Mouse (Mus musculus): ENCODE measurements around the gene Cdk17.
"Not testable (repeated sequence)": the region's sequence is repeated elsewhere in the genome, so short reads cannot be mapped to it uniquely, and the experiment has no call there.

Gene Cdk17

DNA sequence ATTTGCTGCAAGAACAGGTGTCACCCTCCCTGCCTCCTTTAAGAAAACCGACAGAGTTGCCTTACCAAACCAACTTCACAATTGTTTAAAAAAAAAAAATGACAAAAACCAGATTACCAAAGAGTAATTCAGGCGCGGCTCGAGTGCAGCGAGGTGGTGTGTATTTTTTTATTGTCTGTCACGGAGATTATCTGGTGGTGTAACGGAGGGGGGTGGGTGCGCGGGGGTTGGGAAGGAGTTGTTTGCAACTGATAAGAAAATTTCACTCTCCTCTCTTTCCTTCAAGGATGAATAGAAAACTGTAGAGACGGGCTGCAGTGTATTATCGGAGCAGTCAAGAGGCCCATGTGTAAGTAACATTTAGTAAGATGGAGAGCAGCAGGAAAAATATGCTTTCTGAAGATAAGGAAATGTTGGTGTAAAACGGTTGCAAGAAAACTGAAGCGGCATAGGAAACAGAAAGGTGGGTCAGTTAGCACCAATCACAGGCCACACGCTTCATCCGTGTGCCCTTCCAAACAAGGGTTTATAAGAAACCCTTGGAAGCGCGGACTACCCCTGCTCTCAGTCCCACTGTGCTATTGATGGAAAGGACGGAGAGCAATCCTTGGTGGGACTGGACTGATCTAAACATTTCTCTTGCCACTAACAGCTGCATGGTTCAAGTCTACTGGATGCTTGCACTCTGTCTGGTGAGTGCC is 17.2 kb upstream of the Cdk17 start:
- DNase-seq = peak; percentile 53

DNA sequence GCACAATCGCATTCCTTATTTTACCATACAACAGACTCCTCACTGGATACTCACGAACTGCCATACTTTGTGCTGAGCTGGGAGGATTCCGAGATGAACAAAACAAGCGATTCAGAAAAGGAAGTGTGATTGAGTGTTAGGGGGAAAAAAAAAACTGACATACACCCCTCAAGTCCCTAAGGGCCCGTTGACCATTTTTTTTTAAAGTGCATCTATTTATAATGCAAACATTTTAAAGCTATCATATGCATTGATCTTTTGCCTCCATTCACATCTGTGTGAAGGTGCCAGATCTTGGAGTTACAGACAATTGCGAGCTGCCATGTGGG is 16.7 kb upstream of the Cdk17 start:
- no peak for DNase-seq

- DNase-seq = peak; percentile 49
These were observed 16.1 kb upstream of the Cdk17 start for GRCm38 (mm10) chr10:93144579-93144978.

- peak; percentile 64 for DNase-seq
These were observed 15.6 kb upstream of the Cdk17 start for GRCm38 (mm10) chr10:93145088-93145487.

DNA sequence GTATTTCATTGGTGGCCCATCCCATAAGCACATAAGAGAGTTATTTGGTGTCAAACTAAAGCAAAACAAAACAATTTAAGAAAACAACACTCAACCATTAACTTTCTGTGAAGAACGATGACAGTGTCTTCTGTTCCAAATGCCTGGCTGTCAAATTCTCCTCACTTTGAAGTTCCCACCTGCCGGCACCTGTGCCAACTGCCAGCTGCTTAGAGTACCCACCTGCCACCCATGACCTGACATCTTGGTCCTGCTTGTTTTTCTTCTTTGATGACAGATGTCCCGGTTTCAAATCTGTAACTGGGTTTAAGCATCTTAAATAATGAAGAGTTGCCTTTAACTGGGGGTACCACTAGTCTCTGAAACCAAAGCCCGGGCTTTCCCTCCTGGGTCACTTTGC is 14.1 kb upstream of the Cdk17 start:
- DNase-seq = peak; percentile 68

DNA sequence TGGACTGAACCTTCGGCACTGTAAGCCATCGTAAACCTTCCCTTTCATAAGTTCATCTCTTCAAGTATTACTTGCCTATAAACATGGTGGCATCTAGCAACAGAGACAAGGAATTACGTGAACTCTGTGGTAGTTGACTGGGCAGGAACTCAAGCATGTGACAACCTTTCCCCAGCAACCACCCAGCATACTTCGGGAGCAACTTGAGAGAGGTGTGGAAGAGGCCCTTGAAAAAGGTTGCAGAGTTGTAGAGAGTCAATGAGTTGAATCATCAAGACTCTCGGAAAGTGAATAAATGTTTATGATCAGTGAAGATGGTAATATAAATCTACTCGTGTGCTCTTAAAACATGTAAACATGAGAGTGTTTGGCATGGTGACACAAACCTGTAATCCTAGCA is 13.0 kb upstream of the Cdk17 start:
- DNase-seq = no peak

DNA sequence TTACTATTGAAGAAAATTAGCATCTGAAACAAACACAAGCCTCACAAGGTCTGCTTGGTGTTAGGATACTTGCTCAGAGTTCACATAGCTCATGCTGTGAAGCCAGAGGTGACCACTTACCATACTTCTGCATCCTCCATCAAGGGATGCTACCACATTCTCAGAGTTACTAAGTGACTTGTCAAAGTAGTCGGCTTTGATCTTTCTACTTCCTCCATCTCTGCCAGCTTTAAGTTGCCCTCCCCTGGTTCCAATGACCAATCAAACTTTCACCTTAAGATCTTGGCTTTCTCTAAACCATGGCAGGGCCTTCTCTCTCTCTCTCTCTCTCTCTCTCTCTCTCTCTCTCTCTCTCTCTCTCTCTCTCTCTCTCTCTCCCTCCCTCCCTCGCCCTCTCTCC is 11.1 kb upstream of the Cdk17 start:
- DNase-seq = no peak

GRCm38 (mm10) chr10:93151775-93152174 is 8.9 kb upstream of the Cdk17 start:
- DNase-seq = no peak

GRCm38 (mm10) chr10:93152698-93153097 is 8.0 kb upstream of the Cdk17 start:
- DNase-seq = no peak

GRCm38 (mm10) chr10:93153404-93153803 is 7.3 kb upstream of the Cdk17 start:
- DNase-seq = not testable (repeated sequence)

DNA sequence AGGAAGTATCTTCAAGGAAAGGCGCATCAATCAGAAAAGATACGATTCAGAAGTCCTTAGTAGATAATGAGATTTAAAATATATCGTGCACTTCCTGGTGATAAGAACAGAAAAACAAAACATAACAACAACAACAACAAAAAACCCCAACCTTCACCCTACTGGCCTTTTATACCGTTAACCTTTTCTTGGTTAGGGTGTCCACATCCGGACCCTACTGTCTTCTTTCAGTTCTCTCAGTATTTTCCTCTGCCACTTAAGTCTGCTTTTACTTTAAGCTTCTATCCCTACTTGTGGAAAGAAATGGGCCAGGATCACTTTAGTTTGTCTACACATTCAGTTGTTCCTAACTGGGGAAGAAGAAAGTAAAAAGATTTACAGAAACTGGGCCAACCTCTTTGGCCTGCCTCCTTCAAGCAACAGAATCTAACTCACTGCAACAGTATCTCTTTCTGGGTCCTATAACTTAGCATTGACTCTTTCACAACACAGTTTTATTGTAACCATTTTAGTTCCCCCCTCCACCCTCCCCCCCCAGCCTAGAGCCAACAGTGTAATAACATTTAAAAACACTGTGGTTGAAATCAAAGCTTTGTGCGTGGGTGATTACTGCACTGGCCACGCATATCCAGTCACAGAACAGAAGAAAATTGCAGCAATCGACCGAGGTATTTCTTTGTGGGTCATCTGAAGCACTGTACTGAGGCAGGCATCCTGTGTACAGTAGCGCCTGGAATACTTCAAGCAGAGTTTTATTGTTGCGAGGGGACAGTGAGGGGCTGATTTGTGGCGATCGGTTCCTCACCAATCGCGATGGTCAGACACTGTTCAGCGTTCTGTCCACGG is 801 bp upstream of the Cdk17 start:
- no peak for DNase-seq

GRCm38 (mm10) chr10:93160497-93160806 is 223 bp upstream of the Cdk17 start:
- peak; percentile 92 for DNase-seq

DNA sequence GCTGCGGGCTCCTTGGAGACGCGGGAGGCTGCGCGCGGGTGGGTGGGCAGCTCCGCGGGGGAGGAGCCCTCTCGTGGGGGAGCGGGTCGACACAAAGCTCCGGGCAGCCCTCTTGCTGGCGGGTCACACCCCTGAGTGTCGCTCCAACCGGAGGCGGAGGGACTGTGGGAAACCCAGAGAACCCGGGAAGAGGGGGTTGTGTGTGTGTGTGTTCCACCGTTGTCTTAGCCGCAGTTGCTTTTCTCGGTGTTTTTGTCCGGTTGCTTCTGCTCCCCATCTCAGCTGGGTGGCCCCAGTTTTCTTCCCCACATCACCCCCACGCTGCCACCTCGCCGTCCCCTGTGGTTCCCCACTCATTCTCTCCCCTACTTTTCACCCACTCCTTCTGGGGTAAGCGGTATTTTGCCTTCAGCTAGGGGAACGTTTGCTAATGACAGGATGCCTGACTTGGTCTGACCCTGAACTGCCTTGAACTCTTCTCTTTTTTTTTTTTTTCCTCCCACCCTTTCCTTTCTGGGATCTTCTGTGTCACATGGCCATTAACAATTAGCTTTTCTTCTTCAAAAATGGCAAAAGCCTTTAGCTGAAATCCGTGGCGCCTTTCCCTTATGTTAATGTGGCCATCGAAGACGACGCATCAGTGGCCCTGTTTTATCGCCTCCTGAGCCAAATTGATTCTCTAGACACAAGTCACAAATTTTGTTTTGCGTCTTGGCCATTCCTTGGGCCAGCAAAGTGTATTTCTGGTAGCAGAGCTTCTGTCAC is 1.0 kb downstream of the Cdk17 start:
- peak; percentile 37 for DNase-seq

- DNase-seq = no peak
These were observed 1.7 kb downstream of the Cdk17 start for GRCm38 (mm10) chr10:93162276-93162971.

DNA sequence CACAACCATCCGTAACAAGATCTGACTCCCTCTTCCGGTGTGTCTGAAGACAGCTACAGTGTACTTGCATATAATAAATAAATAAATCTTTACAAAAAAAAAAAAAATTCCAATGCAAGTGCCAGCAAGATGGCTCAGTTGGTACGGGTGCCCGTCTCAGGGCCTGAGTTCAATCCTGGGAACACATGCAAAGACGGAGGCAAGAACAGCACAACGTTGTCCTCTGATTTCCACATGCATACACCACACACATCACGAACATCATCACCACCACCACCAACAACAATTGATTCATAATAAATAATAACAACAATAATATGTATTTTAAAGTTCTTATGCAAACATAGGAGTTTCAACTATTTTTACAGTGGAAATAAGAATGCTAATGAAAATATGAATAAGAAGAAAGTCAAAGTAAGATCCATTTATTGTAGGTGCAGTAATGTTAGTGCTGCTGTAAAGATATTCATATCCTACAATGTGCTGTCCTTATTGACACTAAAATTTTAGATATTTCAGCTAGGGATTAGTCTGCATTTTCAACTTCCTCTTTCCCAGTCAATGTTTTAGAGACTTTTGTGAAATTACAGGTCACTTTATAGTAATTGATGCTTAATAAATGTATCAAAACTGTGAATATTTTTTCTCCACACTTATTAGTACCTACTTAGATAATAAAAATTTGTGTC is 2.4 kb downstream of the Cdk17 start:
- DNase-seq = no peak

DNA sequence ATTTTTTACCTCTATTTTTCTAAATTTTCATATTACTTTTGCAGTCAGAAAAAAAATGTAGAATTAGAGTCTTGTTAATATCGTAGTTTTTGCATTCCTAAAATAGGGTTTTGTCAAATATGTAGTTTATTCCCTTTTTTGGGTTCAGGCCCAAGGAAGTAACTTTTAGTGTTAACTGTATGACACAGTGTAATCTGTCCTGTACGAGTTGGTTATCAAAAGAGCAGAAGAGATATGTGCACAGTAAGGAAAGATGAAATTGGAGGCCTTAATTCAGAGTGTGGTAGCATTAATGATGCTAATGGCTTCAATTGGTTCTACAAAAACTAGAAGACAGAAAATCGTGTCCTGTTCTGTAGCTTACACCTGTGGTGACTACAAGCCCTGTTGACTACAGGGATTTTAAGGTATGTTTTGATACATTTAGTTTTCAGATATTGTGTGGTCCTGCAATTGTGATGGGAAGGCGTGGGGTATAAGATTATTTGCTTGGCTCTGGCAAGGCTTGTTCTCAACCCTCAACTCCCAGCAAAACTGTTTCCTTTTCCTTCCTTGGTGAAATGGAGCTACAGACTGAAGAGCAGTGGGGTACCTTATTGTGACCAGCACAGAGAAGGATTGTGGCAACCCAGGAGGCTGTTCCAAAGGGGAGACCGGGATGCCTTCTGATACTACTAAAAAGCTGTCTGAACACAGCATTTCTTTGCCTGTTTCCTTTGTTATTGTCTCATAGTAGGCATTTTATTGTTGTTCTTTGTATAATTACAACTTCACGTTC is 3.2 kb downstream of the Cdk17 start:
- DNase-seq = no peak

- DNase-seq = peak; percentile 50
These were observed 5.0 kb downstream of the Cdk17 start for GRCm38 (mm10) chr10:93165416-93166381.

GRCm38 (mm10) chr10:93166382-93166769 is 5.7 kb downstream of the Cdk17 start:
- peak; percentile 43 for DNase-seq

GRCm38 (mm10) chr10:93167311-93167710 is 6.6 kb downstream of the Cdk17 start:
- DNase-seq = no peak

DNA sequence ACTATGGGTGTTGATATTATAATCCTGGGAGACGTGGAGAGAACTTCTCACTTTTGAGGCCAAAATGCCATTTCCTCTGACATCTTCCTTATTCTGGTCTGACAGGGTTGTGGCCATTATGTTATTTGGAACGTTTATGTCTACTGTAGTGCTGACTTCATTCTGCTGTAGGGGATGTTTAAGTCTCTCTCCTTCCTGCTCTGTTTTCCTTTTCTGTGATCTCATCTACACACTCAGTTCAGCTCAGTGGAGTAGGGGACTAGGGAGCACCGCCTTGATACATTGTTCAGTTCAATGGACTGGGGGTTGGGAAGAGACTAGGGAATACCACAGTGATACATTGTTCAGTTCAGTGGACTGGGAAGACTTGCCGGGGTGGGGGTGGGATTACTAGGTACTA is 7.4 kb downstream of the Cdk17 start:
- DNase-seq = no peak

Measured in thymus, postnatal 4 days (tissue).